Mouse (Mus musculus) B cell, adult 2 months (primary cell): Measurements from ENCODE around the gene Rmdn2.
A peak's percentile ranks its signal among the peaks of the same experiment; 100 is the strongest.

Experiments
- DNase-seq, 2 experiments: peaks; one replicate each; pipeline ENCODE4 v3.0.0; 2022

Rmdn2 gene

DNA sequence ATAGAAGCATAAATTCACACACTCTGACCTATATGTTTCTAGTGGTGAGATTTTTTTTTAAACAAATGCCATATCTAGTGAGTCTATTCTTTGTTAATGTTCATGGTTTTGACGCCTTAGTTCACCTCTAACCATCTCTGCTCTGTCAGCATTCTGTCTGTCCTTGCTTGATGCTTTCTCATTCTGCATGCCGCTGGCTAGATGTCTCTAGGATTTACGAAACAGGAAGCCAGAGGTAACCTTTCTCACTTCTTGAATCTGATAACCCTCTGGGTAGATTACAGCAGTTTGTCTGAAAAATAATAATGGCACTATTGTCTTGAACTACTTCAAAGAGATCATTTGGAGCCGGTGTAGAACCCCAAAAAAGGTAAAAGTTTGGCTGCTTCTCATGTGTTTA is 5.0 kb downstream of the Rmdn2 start:
- DNase-seq: no peak

- no peak for DNase-seq
Measured at GRCm38 (mm10) chr17:79618455-79618854, 6.8 kb downstream of the Rmdn2 start.

DNA sequence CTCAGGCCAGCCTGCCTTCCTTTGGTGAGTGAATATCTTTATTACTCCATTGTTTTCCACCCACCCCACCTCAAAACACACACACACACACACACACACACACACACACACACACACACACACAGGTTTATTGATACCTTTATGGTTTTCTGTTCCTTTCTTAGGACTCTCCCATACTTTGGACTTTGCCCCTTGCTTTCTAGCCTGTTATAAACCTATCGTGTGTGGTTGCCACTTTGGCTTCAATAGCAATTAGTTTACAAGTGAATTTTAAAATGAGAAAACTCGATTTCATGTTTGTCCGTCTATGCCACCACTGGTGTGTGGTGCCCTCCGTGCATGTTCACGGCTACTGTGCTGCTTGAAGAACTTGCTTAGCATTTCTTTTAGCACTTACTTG is 7.3 kb downstream of the Rmdn2 start:
- no peak for DNase-seq

- DNase-seq: no peak
Measured at GRCm38 (mm10) chr17:79622050-79622449, 10.4 kb downstream of the Rmdn2 start.

- DNase-seq: no peak
Measured at GRCm38 (mm10) chr17:79622574-79622973, 10.9 kb downstream of the Rmdn2 start.

GRCm38 (mm10) chr17:79623841-79624240 is 12.2 kb downstream of the Rmdn2 start:
- no peak for DNase-seq

GRCm38 (mm10) chr17:79626241-79626816 is 14.7 kb downstream of the Rmdn2 start:
- no peak for DNase-seq

- no peak for DNase-seq
Measured at GRCm38 (mm10) chr17:79649893-79650292, 38.2 kb downstream of the Rmdn2 start.

DNA sequence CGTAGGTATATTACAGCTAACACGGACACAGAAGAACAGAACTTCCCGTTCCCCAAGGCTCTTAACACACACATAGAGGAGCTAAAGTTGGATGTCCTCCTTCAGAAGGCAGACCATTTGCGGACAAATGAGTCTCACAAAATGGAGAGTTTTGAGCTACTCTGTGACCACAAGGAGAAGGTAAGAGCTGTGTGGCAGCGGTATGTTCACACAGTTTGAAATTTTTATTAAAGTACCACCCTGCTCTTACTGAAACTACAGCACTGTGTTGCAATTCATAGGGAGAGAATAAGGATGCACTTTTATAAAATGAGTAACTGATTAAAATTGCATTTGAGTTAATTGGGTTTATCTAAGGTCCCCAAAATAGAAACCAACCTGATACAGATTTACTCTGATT is 38.6 kb downstream of the Rmdn2 start:
- no peak for DNase-seq

- DNase-seq: no peak
Measured at GRCm38 (mm10) chr17:79653171-79653570, 41.5 kb downstream of the Rmdn2 start.

GRCm38 (mm10) chr17:79654187-79654586 is 42.5 kb downstream of the Rmdn2 start:
- DNase-seq: no peak

DNA sequence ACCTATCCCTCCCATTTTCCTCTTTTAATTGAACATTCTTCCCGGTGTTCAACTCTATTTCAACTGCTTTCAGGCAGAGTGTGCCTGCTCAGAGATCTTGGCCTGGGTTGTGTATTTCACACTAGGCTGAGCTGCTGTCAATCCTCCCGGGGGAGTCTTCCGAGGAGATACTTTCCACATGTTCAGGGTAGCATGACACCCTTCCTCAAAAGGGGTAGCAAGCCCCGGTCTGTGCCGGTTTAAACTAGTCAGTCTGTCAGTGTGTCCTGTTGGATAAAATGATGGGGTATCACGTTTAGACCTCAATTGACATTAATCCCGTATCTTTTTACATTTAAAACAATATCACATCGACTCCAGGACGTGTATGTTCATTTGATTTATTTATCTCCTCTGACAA is 46.1 kb downstream of the Rmdn2 start:
- DNase-seq: peak; percentile 14 to 22

GRCm38 (mm10) chr17:79658452-79658851 is 46.8 kb downstream of the Rmdn2 start:
- no peak for DNase-seq

- DNase-seq: no peak
Measured at GRCm38 (mm10) chr17:79658863-79659262, 47.2 kb downstream of the Rmdn2 start.

GRCm38 (mm10) chr17:79661387-79661786 is 49.7 kb downstream of the Rmdn2 start:
- DNase-seq: peak; percentile 63 to 65

DNA sequence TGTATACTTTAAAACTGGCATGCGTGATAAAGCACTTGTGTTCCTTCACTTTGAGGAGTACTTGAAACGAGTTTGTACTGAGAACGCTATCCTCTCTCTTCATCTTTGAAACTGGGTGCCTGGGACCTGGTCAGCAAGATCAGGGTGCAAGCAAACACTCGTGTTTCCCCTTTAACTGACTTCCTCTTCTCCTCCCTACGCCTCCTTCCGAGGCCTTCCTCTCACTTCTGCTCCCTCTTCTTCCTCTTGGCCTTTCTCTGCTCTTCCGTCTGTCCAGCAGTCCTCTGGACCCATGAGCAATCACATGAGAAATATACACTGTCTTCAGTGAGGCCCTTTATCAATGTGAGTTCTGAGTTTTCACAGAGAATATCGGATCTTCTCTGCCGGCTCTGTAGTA is 50.2 kb downstream of the Rmdn2 start:
- no peak for DNase-seq

- no peak for DNase-seq
Measured at GRCm38 (mm10) chr17:79663393-79664105, 51.9 kb downstream of the Rmdn2 start.

- no peak for DNase-seq
Measured at GRCm38 (mm10) chr17:79664106-79664417, 52.4 kb downstream of the Rmdn2 start.

GRCm38 (mm10) chr17:79670837-79671236 is 59.2 kb downstream of the Rmdn2 start:
- DNase-seq: no peak

DNA sequence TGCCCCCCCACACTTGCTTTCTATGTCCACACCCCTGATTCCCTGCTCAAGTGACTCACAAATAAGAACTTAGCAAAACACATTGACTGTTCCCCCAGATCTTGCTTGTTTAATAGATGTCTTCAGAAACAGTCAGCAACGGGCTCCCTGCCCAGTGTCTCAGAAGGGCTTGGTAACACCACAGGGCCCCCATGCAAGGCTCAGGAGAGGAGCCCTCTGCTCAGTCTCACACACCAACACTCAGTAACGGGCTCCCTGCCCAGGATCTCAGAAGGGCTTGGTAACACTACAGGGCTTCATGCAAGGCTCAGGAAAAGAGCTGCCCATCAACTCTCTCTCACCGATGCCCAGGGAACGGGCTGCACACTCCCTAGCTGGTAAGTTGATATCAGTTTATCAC is 83.4 kb downstream of the Rmdn2 start:
- DNase-seq: no peak

DNA sequence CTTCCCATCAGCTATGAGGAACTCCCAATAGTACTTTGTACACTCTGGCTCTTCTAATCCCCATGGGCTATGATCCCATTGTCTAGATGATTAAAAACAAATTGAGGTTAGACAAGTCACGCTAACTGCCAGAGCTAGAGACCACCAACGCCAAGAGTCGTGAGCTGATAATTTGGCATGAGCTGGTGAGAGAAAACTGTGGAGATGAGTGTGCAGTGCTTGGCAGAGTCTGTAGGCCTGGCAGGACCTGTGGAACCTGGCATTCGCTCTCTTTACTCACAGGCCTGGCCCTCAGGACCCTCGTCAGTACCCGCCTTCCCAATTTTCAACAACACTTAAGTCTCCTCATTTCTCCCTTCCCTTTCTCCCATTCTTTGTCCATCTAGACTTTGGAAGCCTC is 83.9 kb downstream of the Rmdn2 start:
- DNase-seq: no peak

DNA sequence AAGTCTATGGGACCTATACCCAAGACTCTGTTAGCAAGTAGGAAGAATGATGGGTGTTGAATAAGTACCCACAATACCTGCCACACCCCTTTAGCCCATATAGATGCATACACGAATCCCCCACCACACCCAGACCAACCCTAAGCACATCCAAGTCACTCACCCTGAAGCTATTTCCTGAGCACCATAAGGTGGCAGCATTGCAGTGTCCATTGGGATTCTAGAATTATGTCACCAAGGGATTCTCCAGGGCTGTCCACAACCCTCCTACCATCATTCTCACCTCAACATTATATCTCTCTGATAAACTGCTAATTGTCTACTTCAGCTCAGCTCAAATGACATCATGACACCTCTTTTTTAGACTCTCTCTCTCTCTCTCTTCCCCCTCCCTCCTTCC is 87.5 kb downstream of the Rmdn2 start:
- no peak for DNase-seq

DNA sequence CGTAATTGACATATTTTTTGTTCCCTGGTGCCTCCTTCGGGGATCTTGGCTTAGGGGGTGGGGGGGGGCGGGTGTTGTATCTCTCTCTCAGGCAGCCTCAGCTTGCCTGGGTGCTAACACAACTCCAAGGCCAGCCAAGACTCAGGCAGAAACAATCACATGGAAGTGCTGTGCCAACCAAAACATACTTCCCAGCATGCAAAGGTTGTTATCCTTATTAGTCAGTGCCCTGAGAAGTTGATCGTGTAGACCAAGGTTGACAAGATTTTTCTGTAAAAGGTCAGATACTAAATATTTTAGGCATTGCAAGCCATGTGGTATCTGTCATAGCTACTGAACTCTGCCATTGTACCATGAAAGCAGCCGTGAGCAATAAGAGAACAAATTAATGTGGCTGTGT is 89.2 kb downstream of the Rmdn2 start:
- DNase-seq: no peak

- no peak for DNase-seq
Measured at GRCm38 (mm10) chr17:79705671-79706455, 94.2 kb downstream of the Rmdn2 start.
